Mouse (Mus musculus) cerebellum, adult 2 months (tissue): ENCODE measurements around the gene Cyp4f15. TPM values are rescaled to one million over a fixed set of nuclear protein-coding genes. Genes with fewer than 3 reads are reported as not detected.

Experiments
- DNase-seq, 2 experiments: peaks; one replicate each; pipeline ENCODE4 v3.0.0; 2021
- H3K27ac ChIP-seq: fragments of 200-500 bp; 2 replicates; pipeline ENCODE4 v1.5.1; 2012; ENCODE audit warnings: low read length, control low read depth, inconsistent platforms; ENCODE audit not compliant: insufficient read depth
- H3K27me3 ChIP-seq: fragments of 200-500 bp; 2 replicates; pipeline ENCODE4 v1.6.1; 2012; ENCODE audit warnings: inconsistent platforms, mild to moderate bottlenecking, low read length, moderate library complexity; ENCODE audit not compliant: control insufficient read depth, insufficient read depth
- H3K4me1 ChIP-seq: fragments of 200-500 bp; 2 replicates; pipeline ENCODE4 v1.6.1; 2011; ENCODE audit warnings: low read length; ENCODE audit not compliant: control insufficient read depth, insufficient read depth
- H3K4me3 ChIP-seq: fragments of 200-500 bp; replicated peaks from 2 replicates; pipeline ENCODE3; 2011; ENCODE audit warnings: mild to moderate bottlenecking, low read depth, low read length, control low read depth; ENCODE audit not compliant: insufficient read depth
- CTCF ChIP-seq: fragments of 200-500 bp; IDR thresholded peaks from 2 replicates; pipeline ENCODE4 v1.5.1; 2011; ENCODE audit warnings: low read depth, mild to moderate bottlenecking, control low read depth, low read length, moderate library complexity, borderline replicate concordance; ENCODE audit not compliant: insufficient read depth
- POLR2A ChIP-seq: fragments of 200-500 bp; IDR thresholded peaks from 2 replicates; pipeline ENCODE4 v1.6.1; 2011; ENCODE audit warnings: low read length, control low read depth, borderline replicate concordance; ENCODE audit not compliant: insufficient read depth
- WGBS: fragments of 180-500 bp; shearing (Covaris S2); methylation state at CpG from one replicate; pipeline ENCODE4 v1.1.7; 2018; 5-methylcytosine and 5-hydroxymethylcytosine counted together
- polyA plus RNA-seq: library from polyadenylated mRNA; depleted of rRNA; stranded (reverse); fragments of >200 nt; gene quantifications from 2 replicates; pipeline ENCODE4 v1.2.3, GENCODE M21; 2012; rRNA removed

The Cyp4f15 gene
- polyA plus RNA-seq = 5.1 and 5.9 TPM in 2 replicates

DNA sequence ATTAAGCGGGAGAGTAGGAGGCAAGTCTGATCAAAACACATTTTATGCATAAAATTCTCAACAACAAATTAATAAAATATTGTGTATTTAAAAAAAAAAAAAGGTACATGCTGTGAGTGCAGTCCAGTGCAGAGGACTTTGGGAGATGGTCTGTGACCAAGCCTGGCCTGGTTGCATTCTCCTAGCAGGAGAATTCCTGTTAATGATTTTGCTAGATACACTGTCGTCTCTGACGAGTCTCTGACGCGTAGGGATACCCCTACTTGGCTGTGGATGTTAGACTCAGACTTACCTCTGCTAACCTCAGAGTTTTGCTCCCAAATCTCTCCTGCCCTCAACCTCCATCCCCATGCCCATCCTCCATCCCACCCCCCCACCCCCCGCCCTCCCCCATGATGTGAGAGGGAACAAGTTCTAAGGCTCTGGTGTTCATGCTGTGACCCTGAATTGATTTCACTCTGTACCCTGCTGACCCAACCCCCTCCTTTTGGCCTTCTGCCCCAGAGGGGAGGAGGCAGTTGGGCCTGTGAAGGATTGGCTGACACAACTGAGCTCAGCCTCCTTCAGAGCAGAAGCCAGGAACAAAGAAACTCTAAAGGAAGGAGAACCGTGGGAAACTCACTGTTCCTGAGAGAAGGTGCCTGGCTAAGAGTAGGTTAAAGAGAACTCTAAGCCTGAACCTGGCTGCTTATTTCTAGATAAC, at the start of gene Cyp4f15:
Cyp4f15 (plus strand) TSS at position 580 of the 703 bp plus-strand sequence.
- Histone ChIP-seq H3K27me3 (no peaks in the 10 kb centered on the region), H3K4me1 (no peaks in the 10 kb centered on the region), H3K4me3 (no peak within 1 kb of the TSS), H3K27ac (no peak within 1 kb of the TSS)
- TF ChIP-seq CTCF (no peak), POLR2A (no peak)
- WGBS = 15% methylated on average over 7 of the region's 7 CpGs
- peak; percentile 16 to 40 for DNase-seq

DNA sequence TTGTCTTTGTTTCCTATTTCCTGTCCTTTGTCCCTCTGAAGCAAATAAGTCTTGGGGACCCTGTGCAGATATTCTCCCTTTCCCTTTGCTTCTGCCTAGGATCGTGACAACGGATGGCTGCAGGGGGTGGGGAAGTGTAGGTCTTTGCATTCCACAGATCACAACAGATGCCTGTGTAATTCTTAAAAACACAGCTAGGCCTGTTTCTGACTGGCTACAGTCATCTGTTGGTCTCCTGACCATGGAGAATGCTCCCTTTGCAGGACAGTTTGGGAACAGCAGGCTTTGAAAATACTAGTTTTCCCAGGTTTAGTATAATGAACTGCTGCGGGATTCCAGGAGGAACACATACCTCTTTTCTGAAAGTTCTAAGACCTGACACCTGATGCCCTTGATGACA, 49.1 kb upstream of the Cyp4f15 start:
- TF ChIP-seq CTCF (no peak), POLR2A (no peak)
- no peak overlapping the region for H3K4me3 ChIP-seq
- H3K4me1 ChIP-seq = no peaks in the 10 kb centered on the region
- H3K27ac ChIP-seq = no peak overlapping the region
- no peak for DNase-seq
- H3K27me3 ChIP-seq = no peaks in the 10 kb centered on the region
- WGBS = 54% methylated on average over 3 of the region's 3 CpGs

DNA sequence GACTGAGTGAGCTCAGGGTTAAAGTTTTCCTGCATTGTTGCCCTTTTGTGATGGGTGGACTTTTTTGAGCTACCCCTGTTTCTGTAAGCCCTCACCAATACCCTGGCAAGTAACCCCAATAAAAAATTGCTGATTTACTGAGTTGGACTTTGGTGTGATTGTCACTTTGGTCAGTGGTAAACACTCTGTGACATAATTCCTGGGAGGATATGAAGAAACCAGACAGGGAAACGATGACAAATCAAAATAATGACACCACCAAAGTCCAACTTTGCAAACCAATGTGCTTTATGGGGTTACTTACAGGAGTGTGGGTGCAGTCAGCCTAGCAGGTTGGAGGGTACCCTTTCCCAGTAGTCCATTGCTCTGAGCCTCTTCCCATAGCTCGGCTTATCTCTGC, 48.3 kb upstream of the Cyp4f15 start:
- DNase-seq = no peak
- WGBS = 83% methylated on average over 2 of the region's 2 CpGs
- no peaks in the 10 kb centered on the region for H3K4me1 ChIP-seq
- H3K4me3 ChIP-seq = no peak overlapping the region
- H3K27ac ChIP-seq = no peak overlapping the region
- TF ChIP-seq CTCF (no peak), POLR2A (no peak)
- H3K27me3 ChIP-seq = no peaks in the 10 kb centered on the region

DNA sequence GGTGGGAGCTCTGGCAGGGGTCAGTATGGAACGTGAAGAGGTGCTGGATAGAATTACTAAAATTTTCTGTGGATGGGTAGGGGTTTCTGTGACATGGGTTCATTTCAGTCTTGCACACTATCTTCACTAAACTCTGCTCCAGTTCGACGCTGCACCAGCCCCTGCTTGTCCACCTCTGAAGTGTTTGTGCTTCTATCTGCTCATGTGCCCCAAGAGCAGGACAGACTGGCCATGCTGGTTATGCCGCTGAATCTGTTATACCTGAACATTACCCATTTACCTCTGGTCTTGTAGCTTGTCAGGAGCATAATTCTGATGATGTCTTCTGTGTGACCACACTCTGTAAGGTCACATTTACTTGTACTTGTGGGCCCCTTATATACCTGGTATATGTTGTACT, 38.8 kb upstream of the Cyp4f15 start:
- TF ChIP-seq CTCF (no peak), POLR2A (no peak)
- no peaks in the 10 kb centered on the region; the same call in 1 of the 2 replicates for H3K27me3 ChIP-seq
- H3K27ac ChIP-seq = no peak overlapping the region
- 80% methylated on average over 4 of the region's 4 CpGs for WGBS
- H3K4me3 ChIP-seq = no peak overlapping the region
- H3K4me1 ChIP-seq = no peaks in the 10 kb centered on the region
- DNase-seq = no peak

DNA sequence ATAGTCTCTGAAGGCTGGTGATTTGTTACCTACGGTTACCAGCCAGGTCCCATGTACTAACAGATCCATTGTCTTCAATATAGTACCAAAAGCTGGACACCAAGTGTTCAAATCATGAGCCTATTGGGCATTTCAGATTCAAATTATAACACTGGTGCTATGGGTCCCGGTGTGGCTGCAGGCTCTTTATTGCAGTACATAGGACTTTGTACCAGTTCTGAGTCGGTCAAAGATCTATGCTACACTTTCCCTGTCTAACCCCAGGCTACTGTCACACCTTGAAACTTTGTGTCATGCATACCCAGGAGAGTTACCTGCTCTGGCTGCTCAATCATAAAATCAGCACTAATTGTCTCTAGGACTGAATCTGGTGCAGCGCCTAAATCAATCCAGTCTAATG, 31.6 kb upstream of the Cyp4f15 start:
- no peaks in the 10 kb centered on the region for H3K27me3 ChIP-seq
- H3K27ac ChIP-seq = no peak overlapping the region
- no peak for TF ChIP-seq POLR2A
- TF ChIP-seq CTCF = no peak
- no peak overlapping the region for H3K4me3 ChIP-seq
- no peaks in the 10 kb centered on the region for H3K4me1 ChIP-seq
- no peak for DNase-seq
- WGBS = 93% methylated on average over 4 of the region's 4 CpGs

DNA sequence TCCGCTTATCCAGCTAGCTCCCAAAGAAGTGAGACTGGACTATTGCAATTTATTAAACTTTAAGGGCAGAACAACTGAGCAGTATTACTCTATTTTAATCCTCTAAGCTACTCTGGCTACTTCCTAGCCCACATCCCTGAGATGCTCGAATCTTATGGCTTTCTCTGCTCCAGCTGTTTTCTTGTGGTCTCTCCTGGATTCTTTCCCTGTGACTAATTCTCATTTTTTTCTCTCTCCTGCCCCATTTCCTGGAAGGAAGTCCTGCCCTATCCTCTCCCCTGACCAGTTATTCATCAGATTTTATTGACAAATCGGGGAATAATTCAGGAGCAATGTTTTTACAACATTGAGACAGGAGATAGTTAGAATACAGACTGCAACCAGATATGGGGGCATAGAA, 28.4 kb upstream of the Cyp4f15 start:
- Histone ChIP-seq H3K27me3 (no peaks in the 10 kb centered on the region), H3K27ac (no peak overlapping the region), H3K4me1 (no peaks in the 10 kb centered on the region), H3K4me3 (no peak overlapping the region)
- TF ChIP-seq POLR2A (no peak), CTCF (no peak)
- no peak for DNase-seq
- 77% methylated on average over 3 of the region's 3 CpGs for whole genome bisulfite sequencing

DNA sequence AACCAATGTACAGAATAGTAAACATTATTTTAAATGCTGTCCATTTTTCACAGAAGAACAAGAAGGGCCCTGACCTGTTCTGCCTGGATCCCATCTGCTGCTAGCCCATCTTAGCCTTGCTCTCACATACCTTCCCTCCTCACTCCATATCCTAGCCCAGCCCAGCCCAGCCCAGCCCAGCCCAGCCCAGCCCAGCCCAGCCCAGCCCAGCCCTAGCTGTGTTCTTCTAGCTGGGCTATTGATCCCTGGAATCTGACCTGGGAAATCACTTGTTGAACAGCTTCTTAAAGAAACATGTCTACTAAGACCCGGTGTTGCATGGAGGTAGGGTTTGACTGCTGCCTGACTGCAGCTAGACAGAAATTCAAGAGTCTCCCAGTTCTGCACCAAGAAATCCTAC, 27.2 kb upstream of the Cyp4f15 start:
- DNase-seq = no peak
- no peak for TF ChIP-seq POLR2A
- no peak for TF ChIP-seq CTCF
- no peaks in the 10 kb centered on the region for H3K27me3 ChIP-seq
- H3K27ac ChIP-seq = no peak overlapping the region
- H3K4me1 ChIP-seq = no peaks in the 10 kb centered on the region
- WGBS = 83% methylated on average over 1 of the region's 1 CpGs
- H3K4me3 ChIP-seq = no peak overlapping the region

DNA sequence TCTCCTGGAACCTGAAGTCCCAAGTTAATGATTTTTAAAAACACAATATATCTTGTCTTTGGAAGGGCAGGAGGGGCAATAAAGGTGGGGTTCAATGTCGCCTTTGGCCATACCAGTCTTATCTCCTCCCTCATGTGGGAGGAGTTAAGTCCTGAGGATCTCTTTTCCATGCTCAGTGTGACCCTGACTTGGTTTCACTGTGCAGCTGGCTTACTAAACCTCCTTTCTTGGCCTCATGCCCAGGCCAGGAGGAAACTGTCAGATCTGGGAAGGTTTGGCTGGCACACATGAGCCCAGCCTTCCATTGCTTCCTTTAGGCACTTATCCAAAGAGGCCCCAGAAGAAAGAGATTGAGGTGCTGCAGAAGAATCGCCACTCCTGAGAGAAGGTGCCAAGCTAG, 26.7 kb upstream of the Cyp4f15 start, which contains the start of gene Cyp4f40:
Cyp4f40 (plus strand) TSS at position 189 of the 400 bp plus-strand sequence.
- 7% methylated on average over 2 of the region's 2 CpGs for WGBS
- Histone ChIP-seq H3K27ac (no peak within 1 kb of the TSS), H3K4me3 (no peak within 1 kb of the TSS), H3K27me3 (no peaks in the 10 kb centered on the region), H3K4me1 (no peaks in the 10 kb centered on the region)
- DNase-seq = peak in 1 of 2 experiments; percentile 18
- TF ChIP-seq CTCF = no peak
- no peak for TF ChIP-seq POLR2A
